Mouse (Mus musculus) forebrain, embryonic 13.5 days (tissue): ENCODE results near the gene Slc7a10. TPM values are rescaled to one million over a fixed set of nuclear protein-coding genes. Genes with fewer than 3 reads are reported as not detected.

Source experiments
- ATAC-seq: fragments of 200-750 bp; cut with Nextera tagmentation; 2 replicates; pipeline ENCODE4 v1.8.0; 2017
- H3K27ac ChIP-seq: fragments of 300-500 bp; sonication (generic); 2 replicates; pipeline ENCODE4 v1.5.1; 2015; ENCODE audit warnings: inconsistent platforms, mild to moderate bottlenecking, moderate library complexity
- H3K27me3 ChIP-seq: fragments of 300-500 bp; sonication (generic); 2 replicates; pipeline ENCODE4 v1.6.1; 2015; ENCODE audit warnings: mild to moderate bottlenecking, inconsistent platforms
- H3K36me3 ChIP-seq: fragments of 300-500 bp; sonication (generic); 2 replicates; pipeline ENCODE4 v1.6.1; 2015; ENCODE audit warnings: mild to moderate bottlenecking, inconsistent platforms; ENCODE audit not compliant: poor library complexity, severe bottlenecking
- H3K4me1 ChIP-seq: fragments of 300-500 bp; sonication (generic); 2 replicates; pipeline ENCODE4 v1.6.1; 2015; ENCODE audit warnings: inconsistent platforms
- H3K4me2 ChIP-seq: fragments of 300-500 bp; sonication (generic); 2 replicates; pipeline ENCODE4 v1.6.1; 2015; ENCODE audit warnings: inconsistent platforms, mild to moderate bottlenecking, moderate library complexity
- H3K4me3 ChIP-seq: fragments of 300-500 bp; sonication (generic); 2 replicates; pipeline ENCODE4 v1.5.1; 2015; ENCODE audit warnings: mild to moderate bottlenecking, inconsistent platforms
- H3K9ac ChIP-seq: fragments of 300-500 bp; sonication (generic); 2 replicates; pipeline ENCODE4 v1.6.1; 2015; ENCODE audit warnings: mild to moderate bottlenecking, inconsistent platforms
- H3K9me3 ChIP-seq: fragments of 300-500 bp; sonication (generic); replicated peaks from 2 replicates; pipeline ENCODE4 v1.6.1; 2016; ENCODE audit warnings: inconsistent platforms
- WGBS: fragments of 180-500 bp; shearing (Covaris S2); methylation state at CpG from one replicate; pipeline ENCODE4 v1.1.7; 2015; 5-methylcytosine and 5-hydroxymethylcytosine counted together
- polyA plus RNA-seq: library from polyadenylated mRNA; unstranded; fragments of >200 nt; fragmentation: Nextera tagmentation; extraction: Ambion mirVana; gene quantifications from 2 replicates; pipeline ENCODE4 v1.2.1, GENCODE M21; 2015

The Slc7a10 gene
- polyA plus RNA-seq, 1 experiment from 2014 or later = 2.5 TPM

DNA sequence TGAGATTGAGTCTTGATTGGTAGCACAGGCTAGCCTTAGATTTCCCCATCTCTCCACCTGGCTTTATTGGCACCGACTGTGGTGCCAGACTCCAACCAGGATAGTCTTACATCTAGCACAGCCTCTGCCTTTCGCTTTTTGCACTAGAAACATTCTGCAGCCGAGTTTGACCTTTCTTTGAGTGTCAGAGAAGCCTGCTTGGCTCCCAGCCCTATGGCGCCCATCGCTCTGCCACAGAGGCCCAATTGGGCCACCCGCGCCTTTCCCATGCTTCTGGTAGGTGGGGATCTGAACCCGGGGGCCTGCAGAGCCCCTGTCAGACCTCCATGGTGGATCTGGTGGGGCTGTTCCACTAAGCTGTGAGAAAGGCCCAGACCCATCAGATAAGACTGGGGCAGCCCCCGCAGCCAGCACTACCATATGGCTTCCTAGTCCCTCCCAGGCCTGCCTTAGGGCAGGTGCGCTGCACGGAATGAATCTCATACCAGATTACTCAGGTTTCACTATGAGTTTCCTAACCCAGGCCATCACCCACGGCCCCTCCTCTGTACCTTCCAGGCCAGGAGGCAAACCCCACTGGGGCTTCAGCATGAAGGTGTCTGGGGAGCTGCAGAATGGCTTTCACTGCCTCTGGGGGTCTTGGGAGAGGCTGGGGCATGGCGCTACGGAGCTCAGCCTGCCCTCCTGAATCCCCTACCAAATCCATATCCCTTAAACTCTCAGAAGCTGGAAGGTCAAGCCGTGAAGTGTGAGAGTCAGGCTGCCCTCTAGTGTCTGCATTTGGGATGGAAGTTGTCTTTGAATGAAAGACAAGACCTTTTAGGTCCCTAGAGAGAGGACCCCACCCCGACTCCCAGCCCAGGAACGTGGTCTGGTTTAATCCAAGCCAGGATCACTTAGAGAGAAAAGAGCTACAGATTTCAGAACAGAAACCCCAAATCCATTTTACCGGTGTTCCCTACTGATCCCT lies 9.5 kb upstream of the Slc7a10 start:
- Histone ChIP-seq H3K4me3 (no peak overlapping the region), H3K27ac (no peak overlapping the region), H3K4me1 (0 out of 2 replicates have a peak, but pooled peaks cover under 1% of the 10 kb centered on the region), H3K9me3 (0 out of 2 replicates have a peak, but pooled peaks cover 3% of the 10 kb centered on the region), H3K9ac (no peak overlapping the region), H3K36me3 (no peaks in the 10 kb centered on the region), H3K27me3 (0 out of 2 replicates have a peak, but pooled peaks cover 2% of the 10 kb centered on the region), H3K4me2 (no peak overlapping the region)
- ATAC-seq = no peak
- WGBS = 53% methylated on average over 18 of the region's 18 CpGs

DNA sequence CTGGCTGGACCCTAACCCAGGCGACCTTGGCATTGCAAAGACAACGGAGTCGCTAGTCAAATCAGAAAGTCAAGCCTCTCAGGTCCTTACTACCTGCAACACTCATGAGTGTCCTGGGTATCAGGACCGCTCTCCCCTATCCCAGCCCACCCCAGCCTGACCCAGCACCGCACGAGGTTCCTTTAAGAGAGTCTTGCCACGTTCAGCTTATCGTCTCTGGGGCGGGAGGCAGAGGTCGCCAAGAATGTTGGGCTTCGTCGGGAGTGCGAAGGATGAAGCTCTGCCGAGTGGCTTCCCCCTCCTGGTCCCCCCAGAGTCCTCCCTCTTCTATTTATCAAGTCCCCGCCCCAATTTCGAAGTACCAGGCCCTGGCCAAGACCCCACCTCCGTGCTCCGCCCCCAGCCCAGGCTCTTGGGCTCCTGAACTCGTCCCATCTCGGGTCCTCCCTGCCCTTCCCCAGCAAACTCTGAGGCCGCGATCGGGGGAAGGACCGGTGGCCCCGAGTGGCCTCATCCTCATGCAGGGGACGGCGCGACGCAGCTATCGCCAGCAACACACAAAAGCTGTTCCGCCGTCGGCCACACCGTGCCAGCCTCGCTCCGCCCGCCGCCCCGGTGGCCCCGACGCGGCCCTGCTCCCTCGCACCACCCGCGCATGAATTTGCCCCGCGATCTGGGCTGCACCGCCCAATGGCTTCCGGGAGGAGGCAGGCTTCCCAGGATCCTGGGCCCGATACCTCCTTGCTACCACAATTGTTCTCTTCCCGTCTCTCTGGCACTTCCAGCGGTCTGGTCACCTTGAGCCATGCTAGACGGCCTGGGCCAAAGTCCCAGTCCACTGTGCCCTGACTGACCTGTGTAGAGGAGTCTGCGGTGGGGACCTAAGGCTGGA lies 1.1 kb upstream of the Slc7a10 start:
- 1% methylated on average over 54 of the region's 54 CpGs for WGBS
- ATAC-seq = peak; percentile 63; the same call in 1 of the 2 replicates
- peak overlapping the region; percentile 69 for H3K4me2 ChIP-seq
- peak overlapping the region; percentile 36 for H3K4me3 ChIP-seq
- no peak overlapping the region for H3K27ac ChIP-seq
- peak overlapping the region; percentile 56 for H3K9ac ChIP-seq
- H3K36me3 ChIP-seq = no peaks in the 10 kb centered on the region
- peaks cover 9% of the 10 kb centered on the region for H3K9me3 ChIP-seq
- peaks cover 62% of the 10 kb centered on the region for H3K27me3 ChIP-seq
- peaks cover 18% of the 10 kb centered on the region for H3K4me1 ChIP-seq

DNA sequence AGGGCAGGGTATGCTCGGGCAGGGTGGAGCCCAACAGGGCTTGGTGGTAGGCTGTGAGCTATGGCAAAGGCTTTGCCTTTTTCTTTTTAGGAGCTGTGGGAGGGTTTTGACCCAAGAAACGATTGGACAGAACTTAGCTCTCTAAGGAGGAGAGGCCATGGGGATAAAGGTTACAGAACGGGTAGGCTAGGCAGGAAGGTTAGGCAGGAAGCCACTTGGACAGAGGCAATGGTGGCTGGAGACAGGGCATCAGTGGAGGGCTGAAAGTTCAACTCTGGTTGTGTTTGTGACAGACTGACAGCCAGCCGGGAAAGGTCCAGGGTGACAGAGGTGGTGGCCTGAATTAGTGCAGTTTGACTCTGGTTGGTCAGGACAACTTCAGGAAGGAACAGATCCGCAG lies 3.5 kb downstream of the Slc7a10 start:
- no peaks in the 10 kb centered on the region for H3K9me3 ChIP-seq
- H3K4me1 ChIP-seq = peaks cover 18% of the 10 kb centered on the region
- H3K36me3 ChIP-seq = no peaks in the 10 kb centered on the region
- peaks cover 45% of the 10 kb centered on the region for H3K27me3 ChIP-seq
- 73% methylated on average over 5 of the region's 5 CpGs for WGBS
- H3K27ac ChIP-seq = no peak overlapping the region
- no peak overlapping the region for H3K9ac ChIP-seq
- H3K4me3 ChIP-seq = no peak overlapping the region
- no peak for ATAC-seq
- no peak overlapping the region for H3K4me2 ChIP-seq

DNA sequence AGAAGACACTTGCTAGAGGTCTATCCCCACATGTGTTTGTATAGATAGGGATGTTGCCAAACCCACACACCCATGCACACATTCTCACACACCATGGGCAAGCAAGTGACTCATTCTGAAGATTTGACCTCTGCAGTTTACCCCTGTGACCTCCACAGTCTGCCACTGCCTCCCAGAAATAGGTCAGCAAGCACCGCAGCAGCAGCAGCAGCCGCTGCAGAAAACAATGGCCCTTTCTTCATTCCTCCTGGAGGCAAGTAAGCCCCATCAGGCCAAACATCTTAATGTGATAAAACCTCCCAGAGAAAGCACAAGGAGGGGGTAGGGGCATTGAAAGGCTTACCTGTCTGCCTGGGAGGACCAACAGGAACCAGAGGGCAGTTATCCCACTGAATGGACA lies 5.1 kb downstream of the Slc7a10 start:
- no peak for ATAC-seq
- Histone ChIP-seq H3K27ac (no peak overlapping the region), H3K9me3 (no peaks in the 10 kb centered on the region), H3K4me1 (peaks cover 3% of the 10 kb centered on the region), H3K27me3 (peaks cover 30% of the 10 kb centered on the region), H3K4me3 (no peak overlapping the region), H3K4me2 (no peak overlapping the region), H3K9ac (no peak overlapping the region), H3K36me3 (no peaks in the 10 kb centered on the region)
- 2% methylated on average over 2 of the region's 2 CpGs for WGBS

DNA sequence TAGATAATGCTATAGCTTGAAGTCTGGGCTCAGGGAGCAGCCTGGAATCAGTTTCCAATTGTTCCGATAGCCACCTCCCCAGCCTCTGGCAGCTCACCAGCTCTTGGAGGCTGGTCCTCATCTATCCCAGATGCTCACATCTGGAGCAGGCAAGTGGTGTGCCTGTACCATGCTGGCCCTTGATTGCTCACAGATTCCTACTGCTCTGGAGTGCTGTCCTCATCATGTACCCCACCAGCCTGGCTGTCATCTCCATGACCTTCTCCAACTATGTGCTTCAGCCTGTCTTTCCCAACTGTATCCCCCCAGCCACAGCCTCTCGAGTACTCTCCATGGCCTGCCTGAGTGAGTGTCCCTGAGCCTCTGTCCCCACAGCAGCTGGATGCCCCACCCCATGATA lies 10.8 kb downstream of the Slc7a10 start:
- H3K36me3 ChIP-seq = peaks cover 35% of the 10 kb centered on the region
- no peak for ATAC-seq
- no peak overlapping the region for H3K9ac ChIP-seq
- H3K9me3 ChIP-seq = no peaks in the 10 kb centered on the region
- H3K4me1 ChIP-seq = no peaks in the 10 kb centered on the region
- no peak overlapping the region for H3K27ac ChIP-seq
- no peaks in the 10 kb centered on the region for H3K27me3 ChIP-seq
- H3K4me3 ChIP-seq = no peak overlapping the region
- 81% methylated on average over 2 of the region's 2 CpGs for WGBS
- H3K4me2 ChIP-seq = no peak overlapping the region

DNA sequence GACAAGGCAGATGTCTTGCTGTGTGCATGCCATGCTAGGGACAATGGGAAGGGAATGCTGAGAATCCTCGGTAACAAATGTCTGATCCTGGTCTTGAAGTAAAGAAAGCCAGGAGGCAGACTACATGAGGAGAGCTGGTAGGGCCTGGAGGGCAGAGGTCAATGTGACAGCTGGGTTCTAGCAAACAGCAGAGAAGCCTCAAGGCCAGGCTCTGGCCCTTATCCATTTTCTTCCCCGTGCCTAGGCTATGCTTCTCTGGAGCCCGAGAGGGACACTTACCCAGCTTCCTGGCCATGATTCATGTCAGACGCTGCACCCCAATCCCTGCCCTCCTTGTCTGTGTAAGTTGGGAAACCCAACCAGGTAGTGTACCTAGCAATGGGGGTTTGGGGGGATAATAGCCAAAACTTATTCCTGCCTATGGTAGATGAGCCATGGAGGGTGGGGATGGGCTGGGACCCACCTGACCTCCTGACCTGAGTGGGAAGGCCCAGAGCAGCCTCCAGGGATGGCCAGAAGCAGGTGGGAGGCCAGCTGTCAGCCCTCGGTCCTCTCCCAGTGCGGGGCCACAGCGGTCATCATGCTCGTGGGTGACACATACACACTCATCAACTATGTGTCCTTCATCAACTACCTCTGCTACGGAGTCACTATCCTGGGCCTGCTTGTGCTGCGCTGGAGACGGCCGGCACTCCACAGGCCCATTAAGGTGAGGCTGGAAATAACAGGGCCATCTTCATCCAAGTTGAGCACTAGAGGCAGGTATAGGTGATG lies 13.0 kb downstream of the Slc7a10 start:
- Histone ChIP-seq H3K27me3 (no peaks in the 10 kb centered on the region), H3K4me2 (no peak overlapping the region), H3K27ac (no peak overlapping the region), H3K36me3 (peaks cover 57% of the 10 kb centered on the region), H3K4me1 (no peaks in the 10 kb centered on the region), H3K9ac (no peak overlapping the region), H3K4me3 (no peak overlapping the region), H3K9me3 (no peaks in the 10 kb centered on the region)
- ATAC-seq = no peak
- WGBS = 94% methylated on average over 12 of the region's 12 CpGs

DNA sequence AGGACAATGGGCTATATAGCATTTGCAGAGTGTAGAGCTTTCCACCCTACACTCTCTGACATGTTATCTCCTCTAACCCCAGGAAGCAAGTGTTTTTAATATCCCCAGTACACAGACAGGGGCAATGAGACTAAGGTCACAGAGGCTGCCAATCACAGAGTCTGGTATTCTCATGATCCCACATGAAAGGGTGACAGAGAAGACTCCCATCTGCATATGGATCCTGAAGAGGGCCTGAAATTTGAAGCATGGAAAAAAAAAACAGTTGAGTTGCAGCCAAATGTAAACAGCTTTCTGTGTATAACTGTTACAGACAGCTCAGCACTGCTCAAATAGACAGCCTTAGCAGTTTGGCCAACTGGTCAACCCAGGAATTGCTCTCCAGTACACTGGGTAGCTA lies 13.6 kb downstream of the Slc7a10 start:
- no peak overlapping the region for H3K4me2 ChIP-seq
- no peaks in the 10 kb centered on the region for H3K4me1 ChIP-seq
- H3K27ac ChIP-seq = no peak overlapping the region
- H3K9me3 ChIP-seq = no peaks in the 10 kb centered on the region
- H3K4me3 ChIP-seq = no peak overlapping the region
- no peak for ATAC-seq
- no peaks in the 10 kb centered on the region for H3K27me3 ChIP-seq
- H3K36me3 ChIP-seq = peaks cover 63% of the 10 kb centered on the region
- no peak overlapping the region for H3K9ac ChIP-seq

DNA sequence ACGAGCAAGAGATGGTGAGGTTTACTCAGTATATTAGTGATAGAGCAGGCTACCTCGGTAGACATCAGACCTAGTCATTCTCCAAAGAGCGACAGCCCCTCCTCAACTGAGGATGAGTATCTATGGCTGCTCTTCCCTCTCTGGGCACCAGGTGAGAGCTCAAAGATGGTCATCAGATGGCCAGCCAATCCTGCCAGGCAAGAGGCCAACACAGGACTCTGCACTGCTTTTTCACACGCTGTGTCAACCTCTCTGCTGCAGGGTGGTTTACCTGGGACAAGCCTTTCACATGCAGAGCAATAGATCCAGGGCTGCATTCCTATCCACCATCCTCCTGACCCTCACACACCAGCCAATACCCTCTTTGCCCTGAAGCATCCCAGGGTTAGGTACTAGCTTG lies 25.6 kb downstream of the Slc7a10 start:
- Histone ChIP-seq H3K4me2 (no peak overlapping the region), H3K9me3 (no peaks in the 10 kb centered on the region), H3K9ac (no peak overlapping the region), H3K4me3 (no peak overlapping the region), H3K4me1 (peaks cover 27% of the 10 kb centered on the region), H3K27ac (no peak overlapping the region), H3K27me3 (no peaks in the 10 kb centered on the region), H3K36me3 (peaks cover 60% of the 10 kb centered on the region)
- WGBS = 93% methylated on average over 4 of the region's 4 CpGs
- ATAC-seq = no peak

DNA sequence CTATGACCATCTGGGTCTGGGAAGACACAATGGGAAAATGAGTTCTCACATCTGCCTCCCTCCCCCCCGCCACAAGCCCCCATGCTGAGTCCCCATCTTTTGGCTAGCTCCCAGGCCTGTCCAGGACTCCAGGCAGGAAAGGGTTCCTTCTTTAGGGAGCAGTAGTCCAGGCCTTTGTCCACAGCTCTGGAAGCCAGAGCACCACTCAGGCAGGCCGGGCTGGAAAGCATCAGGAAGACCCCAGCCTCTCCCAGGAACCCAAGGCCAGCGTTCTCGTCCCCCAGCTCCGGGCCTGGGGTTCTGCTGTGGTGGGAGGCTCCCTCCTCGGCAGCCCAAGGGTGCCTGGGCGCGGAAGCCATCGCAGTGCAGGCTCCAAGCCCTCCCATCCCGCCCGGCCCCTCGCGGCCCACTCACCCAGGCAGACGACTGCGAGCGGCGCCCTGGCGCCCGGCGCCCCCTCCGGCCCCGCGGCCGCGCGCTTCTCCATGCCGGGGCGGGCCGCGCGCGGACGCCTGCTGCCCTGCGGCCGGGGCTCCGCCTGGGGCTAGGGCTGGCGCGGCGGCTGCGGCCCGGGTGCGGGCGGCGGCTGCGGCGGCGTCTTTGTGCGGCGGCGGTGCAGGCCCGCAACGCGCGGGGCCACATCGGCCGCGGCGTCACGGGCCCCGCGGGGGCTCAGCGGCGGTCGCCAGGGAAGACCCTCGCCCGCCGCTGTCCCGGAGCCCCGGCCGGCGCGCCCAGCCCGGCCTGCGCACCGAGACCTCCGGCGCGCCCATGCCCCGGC lies 28.4 kb downstream of the Slc7a10 start:
- no peaks in the 10 kb centered on the region for H3K9me3 ChIP-seq
- ATAC-seq = peak; percentile 56

DNA sequence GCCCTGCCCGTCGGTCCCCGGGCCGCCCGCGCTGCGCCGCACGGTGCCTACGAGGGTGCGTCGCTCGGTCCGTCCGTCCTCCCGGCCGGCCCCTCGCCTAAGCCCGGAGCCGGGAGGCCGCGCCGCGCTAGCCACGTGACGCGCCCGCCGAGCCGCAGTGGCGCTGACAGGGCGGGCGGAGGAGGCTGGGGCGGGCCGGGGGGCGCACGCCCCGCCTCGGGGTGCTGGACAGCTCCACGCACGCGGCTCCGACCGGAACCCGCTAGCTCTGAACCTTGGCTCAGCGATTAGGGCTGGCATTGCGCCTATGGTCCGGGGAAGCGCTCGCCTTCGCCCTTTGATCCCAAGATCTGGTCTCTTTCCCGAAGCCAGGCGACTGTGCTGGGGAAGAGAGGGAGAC lies 29.0 kb downstream of the Slc7a10 start, which contains the start of gene Lrp3:
Lrp3 (minus strand) TSS at position 274 of the 400 bp plus-strand sequence.
- H3K4me2 ChIP-seq = peak within 1 kb of the TSS; percentile 77
- H3K27ac ChIP-seq = peak within 1 kb of the TSS; percentile 87
- peak within 1 kb of the TSS; percentile 92 for H3K9ac ChIP-seq
- H3K4me1 ChIP-seq = peaks cover 27% of the 10 kb centered on the region
- peak; percentile 90 for ATAC-seq
- peaks cover 27% of the 10 kb centered on the region for H3K36me3 ChIP-seq
- H3K9me3 ChIP-seq = no peaks in the 10 kb centered on the region
- H3K4me3 ChIP-seq = peak within 1 kb of the TSS; percentile 88
- WGBS = under 1% methylated on average over 33 of the region's 53 CpGs
- H3K27me3 ChIP-seq = no peaks in the 10 kb centered on the region

More for the DNA sequence above, 28.4 kb downstream of the Slc7a10 start:
- Histone ChIP-seq H3K4me1 (peaks cover 27% of the 10 kb centered on the region), H3K4me2 (peak overlapping the region; percentile 77), H3K27me3 (no peaks in the 10 kb centered on the region), H3K27ac (peak overlapping the region; percentile 87), H3K36me3 (peaks cover 33% of the 10 kb centered on the region), H3K4me3 (peak overlapping the region; percentile 88), H3K9ac (peak overlapping the region; percentile 92)
- under 1% methylated on average over 35 of the region's 79 CpGs for WGBS

DNA sequence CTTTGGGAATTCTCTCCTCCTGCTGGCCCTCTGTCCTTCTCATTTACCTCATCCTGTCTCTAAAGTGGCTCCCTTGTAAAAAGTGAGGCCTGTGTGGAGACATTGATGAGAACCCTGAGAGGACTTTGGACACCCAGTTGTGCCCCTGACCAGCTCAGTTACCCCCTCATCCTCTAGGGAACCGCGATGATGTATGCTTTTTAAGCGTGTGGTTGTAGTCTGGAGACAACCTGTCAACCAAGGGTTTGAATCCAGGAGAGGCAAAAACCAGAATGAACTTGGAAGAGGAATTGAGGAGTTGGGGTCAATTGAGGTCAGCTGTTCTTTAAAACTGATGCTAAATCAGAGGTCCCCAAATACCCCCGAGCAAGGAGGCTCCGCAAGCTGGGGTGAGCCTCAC lies 29.5 kb downstream of the Slc7a10 start:
- peak overlapping the region; percentile 87; the same call in 1 of the 2 replicates for H3K27ac ChIP-seq
- no peak for ATAC-seq
- WGBS = 35% methylated on average over 5 of the region's 5 CpGs

More for the DNA sequence above, 29.5 kb downstream of the Slc7a10 start:
- peaks cover 27% of the 10 kb centered on the region for H3K4me1 ChIP-seq
- H3K9ac ChIP-seq = peak overlapping the region; percentile 92
- no peaks in the 10 kb centered on the region for H3K9me3 ChIP-seq
- peak overlapping the region; percentile 88 for H3K4me3 ChIP-seq
- peak overlapping the region; percentile 77 for H3K4me2 ChIP-seq
- peaks cover 22% of the 10 kb centered on the region for H3K36me3 ChIP-seq
- no peaks in the 10 kb centered on the region for H3K27me3 ChIP-seq
